Mouse (Mus musculus): ENCODE results near the gene Plekhg5. TPM values are rescaled to one million over a fixed set of nuclear protein-coding genes. Genes with fewer than 3 reads are reported as not detected.

The Plekhg5 gene
- polyA plus RNA-seq, 1 experiment from 2014 or later, result 11.9 TPM

DNA sequence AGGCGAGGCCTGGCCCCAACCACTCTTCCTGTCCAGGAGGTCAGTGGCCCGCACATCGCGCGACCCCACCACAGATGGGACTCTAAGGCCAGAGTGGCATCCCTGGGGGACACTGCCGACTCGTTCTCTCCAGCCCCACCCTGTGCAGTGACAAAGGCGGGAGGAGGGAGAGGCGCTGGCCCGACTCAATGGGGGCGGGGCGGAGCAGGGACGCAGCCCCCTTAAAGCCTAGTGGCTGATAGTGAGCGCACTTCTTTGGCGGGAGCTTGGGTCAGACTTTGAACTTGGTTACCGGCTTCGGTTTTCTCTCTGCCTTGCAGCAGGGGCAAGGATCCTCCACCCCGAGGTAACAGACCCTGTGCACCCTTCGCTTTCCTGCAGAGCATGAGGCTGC lies 87.0 kb downstream of the Plekhg5 start:
- no peaks in the 10 kb centered on the region for H3K36me3 ChIP-seq (ENCODE audit: control insufficient read depth, insufficient read depth)
- ATAC-seq (replicated peaks; ENCODE audit: extremely low read depth, insufficient read depth, low FRiP score), result no peak; the same call in 1 of the 2 replicates
- peaks cover 13% of the 10 kb centered on the region for H3K4me1 ChIP-seq (ENCODE audit: control insufficient read depth, insufficient read depth, low read length)
- H3K9ac ChIP-seq (ENCODE audit: low read length), result no peak overlapping the region
- peak overlapping the region; percentile 41 for H3K4me3 ChIP-seq (ENCODE audit: low read length)
- 1% methylated on average over 19 of the region's 19 CpGs for WGBS
- H3K9me3 ChIP-seq (replicated peaks; ENCODE audit: control insufficient read depth, low read length), result no peaks in the 10 kb centered on the region
- no peak overlapping the region for H3K27ac ChIP-seq (ENCODE audit: low read length)
- peaks cover 73% of the 10 kb centered on the region for H3K27me3 ChIP-seq (ENCODE audit: control insufficient read depth, insufficient read depth, low read length)
- H3K4me2 ChIP-seq (ENCODE audit: low read depth, low read length), result peak overlapping the region; percentile 54

DNA sequence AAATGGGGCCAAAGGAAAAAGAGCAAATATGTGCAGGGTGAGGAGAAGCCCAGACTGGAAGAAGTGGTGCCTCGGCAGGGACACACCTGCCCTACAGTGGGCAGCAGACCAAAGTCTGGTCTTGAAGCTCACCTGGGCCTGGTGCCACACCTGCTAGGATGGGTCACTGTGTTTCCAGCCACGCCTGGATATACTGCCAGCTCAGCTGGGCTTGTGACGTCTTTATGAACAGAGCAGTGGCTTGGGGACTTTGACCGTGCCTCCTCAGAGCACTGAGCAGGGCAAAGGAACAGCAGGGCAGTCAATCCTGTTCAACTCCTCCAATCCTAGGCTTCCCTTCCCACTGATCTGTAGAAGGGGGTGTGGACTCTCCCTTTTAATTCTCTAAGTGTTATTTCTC lies 88.5 kb downstream of the Plekhg5 start:
- Histone ChIP-seq H3K9me3 (replicated peaks; ENCODE audit: control insufficient read depth, low read length) (no peaks in the 10 kb centered on the region), H3K9ac (ENCODE audit: low read length) (no peak overlapping the region), H3K4me3 (ENCODE audit: low read length) (no peak overlapping the region), H3K4me2 (ENCODE audit: low read depth, low read length) (no peak overlapping the region), H3K4me1 (ENCODE audit: control insufficient read depth, insufficient read depth, low read length) (peaks cover 13% of the 10 kb centered on the region), H3K27ac (ENCODE audit: low read length) (no peak overlapping the region), H3K27me3 (ENCODE audit: control insufficient read depth, insufficient read depth, low read length) (peaks cover 64% of the 10 kb centered on the region), H3K36me3 (ENCODE audit: control insufficient read depth, insufficient read depth) (no peaks in the 10 kb centered on the region)
- ATAC-seq (replicated peaks; ENCODE audit: extremely low read depth, insufficient read depth, low FRiP score), result no peak
- WGBS, result 48% methylated on average over 4 of the region's 4 CpGs

DNA sequence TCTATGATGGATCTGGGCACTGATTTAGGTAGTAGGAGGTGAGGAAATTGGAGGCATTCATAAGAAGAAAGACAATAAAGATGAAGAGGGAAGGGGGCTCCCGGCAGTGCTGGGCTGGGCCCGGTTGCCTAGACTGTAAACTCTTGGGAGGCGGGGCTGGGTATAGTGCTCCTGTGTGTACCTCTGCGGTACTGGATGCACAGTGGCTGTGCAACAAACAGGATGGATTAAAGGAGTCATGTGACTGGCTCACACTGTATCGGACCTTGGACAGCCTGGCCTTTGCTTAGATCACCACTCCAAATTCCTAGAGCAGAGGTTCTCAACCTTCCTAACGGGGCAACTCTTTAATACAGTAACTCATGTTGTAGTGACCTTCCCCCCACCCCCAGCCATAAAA lies 89.3 kb downstream of the Plekhg5 start:
- no peaks in the 10 kb centered on the region for H3K9me3 ChIP-seq (replicated peaks; ENCODE audit: control insufficient read depth, low read length)
- peaks cover 13% of the 10 kb centered on the region for H3K4me1 ChIP-seq (ENCODE audit: control insufficient read depth, insufficient read depth, low read length)
- H3K4me3 ChIP-seq (ENCODE audit: low read length), result no peak overlapping the region
- H3K27me3 ChIP-seq (ENCODE audit: control insufficient read depth, insufficient read depth, low read length), result peaks cover 64% of the 10 kb centered on the region
- no peak overlapping the region for H3K9ac ChIP-seq (ENCODE audit: low read length)
- H3K4me2 ChIP-seq (ENCODE audit: low read depth, low read length), result no peak overlapping the region
- WGBS, result 77% methylated on average over 6 of the region's 6 CpGs
- ATAC-seq (replicated peaks; ENCODE audit: extremely low read depth, insufficient read depth, low FRiP score), result no peak
- H3K36me3 ChIP-seq (ENCODE audit: control insufficient read depth, insufficient read depth), result no peaks in the 10 kb centered on the region
- no peak overlapping the region for H3K27ac ChIP-seq (ENCODE audit: low read length)

DNA sequence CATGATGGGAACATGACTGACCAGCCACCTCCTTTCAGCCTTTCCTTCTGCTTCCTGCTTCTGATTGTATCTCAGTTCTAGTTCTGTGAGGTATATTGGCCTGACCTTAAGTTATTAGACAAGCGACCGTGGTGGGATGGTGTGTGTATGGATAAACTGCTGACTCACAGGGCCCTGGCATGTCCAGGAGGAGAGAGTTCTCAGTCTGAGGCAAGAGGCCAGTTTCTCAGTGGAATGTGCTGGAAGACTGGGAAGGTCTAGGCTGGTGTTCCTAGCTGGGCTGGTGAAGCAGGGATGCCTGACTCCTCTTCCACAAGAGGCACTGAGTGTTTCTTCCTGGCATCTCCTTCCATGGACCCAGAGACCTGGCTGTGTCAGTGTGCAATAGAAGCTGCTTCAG lies 90.5 kb downstream of the Plekhg5 start:
- H3K27ac ChIP-seq (ENCODE audit: low read length), result no peak overlapping the region
- peaks cover 57% of the 10 kb centered on the region for H3K27me3 ChIP-seq (ENCODE audit: control insufficient read depth, insufficient read depth, low read length)
- no peak overlapping the region for H3K9ac ChIP-seq (ENCODE audit: low read length)
- no peak overlapping the region for H3K4me2 ChIP-seq (ENCODE audit: low read depth, low read length)
- H3K36me3 ChIP-seq (ENCODE audit: control insufficient read depth, insufficient read depth), result no peaks in the 10 kb centered on the region
- peaks cover 13% of the 10 kb centered on the region for H3K4me1 ChIP-seq (ENCODE audit: control insufficient read depth, insufficient read depth, low read length)
- ATAC-seq (replicated peaks; ENCODE audit: extremely low read depth, insufficient read depth, low FRiP score), result no peak
- 79% methylated on average over 2 of the region's 2 CpGs for WGBS
- H3K9me3 ChIP-seq (replicated peaks; ENCODE audit: control insufficient read depth, low read length), result no peaks in the 10 kb centered on the region
- no peak overlapping the region for H3K4me3 ChIP-seq (ENCODE audit: low read length)

Other genes starting within 250 kb of the Plekhg5 start
- 141 and 142 TPM in 2 replicates for gene Camta1, start 210.6 kb upstream of the Plekhg5 start, polyA plus RNA-seq (2015; fragmentation: Nextera tagmentation; extraction: Ambion mirVana)
- 57.7 and 63.8 TPM in 2 replicates for gene Dnajc11, start 138.8 kb upstream of the Plekhg5 start, polyA plus RNA-seq (2015; fragmentation: Nextera tagmentation; extraction: Ambion mirVana)
- 28.8 and 31.2 TPM in 2 replicates for gene Thap3, start 83.5 kb upstream of the Plekhg5 start, polyA plus RNA-seq (2015; fragmentation: Nextera tagmentation; extraction: Ambion mirVana)
- gene Phf13, start 76.2 kb upstream of the Plekhg5 start, polyA plus RNA-seq (2015; fragmentation: Nextera tagmentation; extraction: Ambion mirVana), result 15.4 and 17.1 TPM in 2 replicates
- 27.2 and 33.1 TPM in 2 replicates for gene Klhl21, start 63.7 kb upstream of the Plekhg5 start, polyA plus RNA-seq (2015; fragmentation: Nextera tagmentation; extraction: Ambion mirVana)
- gene Zbtb48, start 44.8 kb upstream of the Plekhg5 start, polyA plus RNA-seq (2015; fragmentation: Nextera tagmentation; extraction: Ambion mirVana), result 13.5 and 14.5 TPM in 2 replicates
- gene Tas1r1, start 33.9 kb upstream of the Plekhg5 start, polyA plus RNA-seq (2015; fragmentation: Nextera tagmentation; extraction: Ambion mirVana), result 0.29 and 0.39 TPM in 2 replicates
- 17.1 and 17.8 TPM in 2 replicates for gene Nol9, start 33.2 kb upstream of the Plekhg5 start, polyA plus RNA-seq (2015; fragmentation: Nextera tagmentation; extraction: Ambion mirVana)
- gene Tnfrsf25, start 43.4 kb downstream of the Plekhg5 start, polyA plus RNA-seq (2015; fragmentation: Nextera tagmentation; extraction: Ambion mirVana), result 0.77 and 1.4 TPM in 2 replicates
- 1.3 and 1.5 TPM in 2 replicates for gene Espn, start 79.9 kb downstream of the Plekhg5 start, polyA plus RNA-seq (2015; fragmentation: Nextera tagmentation; extraction: Ambion mirVana)
- gene Hes2, start 86.4 kb downstream of the Plekhg5 start, polyA plus RNA-seq (2015; fragmentation: Nextera tagmentation; extraction: Ambion mirVana), result 0.14 TPM in 1 of 2 replicates, not detected in the other
- 67.7 and 68.0 TPM in 2 replicates for gene Acot7, start 105.6 kb downstream of the Plekhg5 start, polyA plus RNA-seq (2015; fragmentation: Nextera tagmentation; extraction: Ambion mirVana)
- gene Gpr153, start 201.7 kb downstream of the Plekhg5 start, polyA plus RNA-seq (2015; fragmentation: Nextera tagmentation; extraction: Ambion mirVana), result 8.4 and 10.4 TPM in 2 replicates
- gene Hes3, start 219.2 kb downstream of the Plekhg5 start, polyA plus RNA-seq (2015; fragmentation: Nextera tagmentation; extraction: Ambion mirVana), result not detected in 2 replicates
- gene Icmt, start 224.7 kb downstream of the Plekhg5 start, polyA plus RNA-seq (2015; fragmentation: Nextera tagmentation; extraction: Ambion mirVana), result 19.3 and 23.3 TPM in 2 replicates
- 118 and 122 TPM in 2 replicates for gene Rnf207, start 246.5 kb downstream of the Plekhg5 start, polyA plus RNA-seq (2015; fragmentation: Nextera tagmentation; extraction: Ambion mirVana)